Mouse (Mus musculus): Measurements from ENCODE around the gene Olfr402.
"Not testable (repeated sequence)": the region's sequence is repeated elsewhere in the genome, so short reads cannot be mapped to it uniquely, and the experiment has no call there.

Gene Olfr402

GRCm38 (mm10) chr11:74153229-74153628 lies at the start of gene Olfr402:
TSS of gene Olfr402 (plus strand) at chr11:74153529.
- DNase-seq: no peak

GRCm38 (mm10) chr11:74105066-74105465 lies 48.3 kb upstream of the Olfr402 start:
- DNase-seq: no peak

GRCm38 (mm10) chr11:74113412-74113811 lies 39.9 kb upstream of the Olfr402 start, which contains the start of gene Olfr401:
TSS of gene Olfr401 (plus strand) at chr11:74113712.
- no peak for DNase-seq

- DNase-seq: not testable (repeated sequence)
Measured at GRCm38 (mm10) chr11:74140001-74140400, 13.3 kb upstream of the Olfr402 start.

- no peak for DNase-seq
Measured at GRCm38 (mm10) chr11:74145866-74146265, 7.5 kb upstream of the Olfr402 start.

GRCm38 (mm10) chr11:74168771-74169170 lies 15.4 kb downstream of the Olfr402 start:
- DNase-seq: no peak

GRCm38 (mm10) chr11:74183168-74183567 lies 29.8 kb downstream of the Olfr402 start:
- DNase-seq: peak in 1 of 2 experiments; percentile 3

GRCm38 (mm10) chr11:74183745-74184144 lies 30.4 kb downstream of the Olfr402 start:
- no peak for DNase-seq

GRCm38 (mm10) chr11:74185949-74186348 lies 32.6 kb downstream of the Olfr402 start, which contains the start of gene Olfr403:
TSS of gene Olfr403 (plus strand) at chr11:74186249.
- DNase-seq: no peak
